Mouse (Mus musculus) urinary bladder, postnatal 14 days (tissue): Measurements from ENCODE around the gene Eri3.

Experiments
- DNase-seq: peaks from one replicate; pipeline ENCODE4 v3.0.0; 2021; ENCODE audit warnings: low spot score

Gene Eri3

GRCm38 (mm10) chr4:117577579-117577978 is 27.4 kb downstream of the Eri3 start:
- DNase-seq: no peak

DNA sequence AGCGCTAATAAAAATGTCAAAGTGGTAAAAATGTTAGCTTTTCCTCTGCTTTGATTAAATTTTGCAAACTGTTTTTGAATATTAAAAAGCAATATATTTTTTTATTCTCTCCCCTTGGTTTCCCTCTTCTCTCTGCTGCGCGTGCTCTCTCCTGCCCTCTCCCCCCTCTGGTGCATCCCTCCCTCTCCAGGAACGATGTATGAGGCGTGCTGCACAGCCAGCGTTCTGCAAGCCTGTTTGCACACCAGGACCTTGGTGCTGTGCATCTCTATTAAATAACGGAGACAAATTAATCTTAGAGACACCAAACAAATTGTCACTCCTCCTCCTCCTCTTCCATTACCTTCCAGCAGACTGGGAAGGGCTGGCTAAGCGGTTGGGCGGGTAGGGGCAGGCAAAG is 31.5 kb downstream of the Eri3 start:
- no peak for DNase-seq

DNA sequence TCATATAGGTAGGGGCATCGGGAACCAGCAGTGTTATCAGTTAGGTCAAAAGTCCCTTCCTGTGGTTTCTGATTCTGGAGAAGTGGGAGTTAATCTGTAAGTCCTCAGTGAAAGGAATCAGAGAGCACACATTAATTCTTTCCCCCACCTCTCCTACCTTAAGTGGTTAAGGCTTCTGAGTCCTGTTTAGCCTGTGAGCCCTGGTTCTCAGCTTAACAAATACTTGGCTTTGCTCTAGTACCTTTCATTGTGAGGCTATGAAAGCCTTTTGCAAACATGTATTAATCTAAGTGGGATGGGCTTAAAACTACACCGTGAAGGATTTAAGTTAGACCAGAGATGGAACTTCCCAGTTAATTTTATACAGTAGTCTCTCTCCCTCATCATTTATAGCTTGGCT is 35.8 kb downstream of the Eri3 start:
- DNase-seq: no peak

GRCm38 (mm10) chr4:117587447-117587846 is 37.3 kb downstream of the Eri3 start:
- no peak for DNase-seq

DNA sequence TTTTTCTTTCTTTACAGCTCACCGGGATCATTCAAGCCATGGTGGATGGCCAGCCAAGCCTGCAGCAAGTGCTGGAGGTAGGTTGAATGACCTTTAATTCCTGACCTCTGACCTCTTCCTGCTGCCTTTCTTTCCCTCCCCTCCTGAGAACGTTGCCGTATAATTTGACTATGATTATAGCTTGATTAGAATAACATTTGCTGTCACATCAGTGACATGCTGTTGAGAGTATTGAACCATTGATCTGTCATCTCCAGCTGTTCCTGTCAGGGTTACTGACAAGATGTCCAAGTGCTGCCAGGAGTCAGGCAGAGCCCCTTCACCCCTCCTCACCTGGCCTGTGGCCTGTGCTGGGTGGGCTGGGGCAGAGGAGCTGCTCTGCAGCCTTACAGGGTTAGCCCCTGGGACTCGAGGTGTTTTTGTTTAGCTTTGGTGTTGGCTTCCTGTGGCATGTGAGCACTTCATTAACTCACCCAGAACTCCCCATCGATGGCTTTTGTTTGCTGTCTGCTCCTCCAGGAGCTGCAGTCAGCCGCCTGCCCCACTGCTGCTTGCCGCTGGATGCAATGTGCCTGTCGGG is 39.0 kb downstream of the Eri3 start:
- no peak for DNase-seq

DNA sequence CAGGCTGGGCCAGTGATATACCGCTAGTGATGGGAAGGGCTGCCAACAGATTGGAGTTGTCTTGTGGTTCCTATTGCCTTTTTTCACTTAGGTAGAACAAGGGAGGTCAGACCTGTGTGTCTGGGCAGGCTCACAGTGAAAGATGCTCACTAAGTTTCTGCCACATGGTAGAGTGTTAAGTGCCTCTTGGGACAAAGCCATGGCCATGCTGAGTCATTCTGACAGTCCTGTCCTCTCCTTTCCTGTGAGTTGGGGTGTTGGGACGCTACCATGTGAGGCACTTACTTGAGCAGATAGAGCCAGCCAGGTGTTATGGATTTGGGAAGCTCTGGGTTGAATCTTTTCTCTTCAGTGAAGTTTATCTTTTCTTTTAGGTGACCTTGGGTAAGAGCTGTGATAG is 40.6 kb downstream of the Eri3 start:
- no peak for DNase-seq

GRCm38 (mm10) chr4:117592206-117592605 is 42.0 kb downstream of the Eri3 start:
- no peak for DNase-seq

DNA sequence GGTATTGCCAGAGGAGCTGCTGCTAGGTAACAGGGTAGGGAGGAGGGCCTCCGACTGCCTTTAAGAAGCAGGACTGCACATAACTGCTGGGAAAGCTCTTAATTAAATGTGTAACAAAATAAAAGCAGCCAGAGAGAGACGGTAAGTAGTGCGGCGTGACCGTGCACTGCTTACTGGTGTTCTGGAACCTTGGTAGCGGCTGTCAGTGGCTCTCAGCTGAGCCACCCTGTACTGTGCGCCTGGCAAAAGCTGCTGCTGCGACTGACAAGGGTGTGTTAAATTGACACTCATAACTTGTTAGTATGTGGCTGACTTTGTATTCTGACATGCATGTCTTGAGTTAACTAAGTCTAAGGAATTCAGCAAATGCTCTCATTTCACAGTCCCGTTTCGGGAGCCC is 45.1 kb downstream of the Eri3 start:
- DNase-seq: no peak

GRCm38 (mm10) chr4:117599986-117600565 is 49.9 kb downstream of the Eri3 start:
- no peak for DNase-seq

DNA sequence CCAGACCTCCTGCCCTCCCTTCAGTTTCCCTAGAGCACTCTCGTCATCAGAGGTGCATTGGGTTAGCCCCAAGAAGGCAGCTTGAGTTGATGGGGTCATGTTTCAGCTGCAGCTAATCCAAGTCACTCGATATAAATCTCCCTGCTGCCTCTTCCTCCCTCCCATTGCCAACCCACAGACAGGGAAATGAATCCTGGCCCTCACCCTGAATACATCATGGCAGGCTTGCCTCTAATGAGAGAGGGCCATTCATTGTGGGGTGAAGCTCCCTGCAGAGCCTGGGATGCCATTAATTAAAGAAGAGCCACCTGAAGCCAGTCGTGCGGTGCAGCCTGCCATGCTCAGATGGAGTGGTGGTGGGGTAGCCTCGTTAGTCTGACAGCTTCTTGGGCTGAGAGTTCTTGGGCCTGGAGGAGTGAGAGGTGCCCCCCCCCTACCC is 51.2 kb downstream of the Eri3 start:
- DNase-seq: no peak

GRCm38 (mm10) chr4:117605099-117605953 is 55.2 kb downstream of the Eri3 start:
- no peak for DNase-seq

DNA sequence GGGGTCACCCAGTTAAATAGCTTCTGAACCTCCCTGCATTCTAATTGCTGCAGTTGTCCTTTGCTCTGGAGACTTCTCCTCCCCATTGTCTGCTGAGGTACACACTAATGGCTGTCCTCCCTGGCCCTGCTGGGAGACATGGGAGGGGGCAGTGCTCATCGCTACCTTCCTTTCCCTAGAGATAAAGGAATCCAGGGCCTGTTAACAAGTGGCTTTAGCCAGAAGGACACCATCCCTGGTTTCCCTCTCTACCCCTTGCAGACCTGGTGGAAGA is 55.7 kb downstream of the Eri3 start:
- no peak for DNase-seq

- no peak for DNase-seq
These were observed 56.9 kb downstream of the Eri3 start for GRCm38 (mm10) chr4:117606831-117607610.

DNA sequence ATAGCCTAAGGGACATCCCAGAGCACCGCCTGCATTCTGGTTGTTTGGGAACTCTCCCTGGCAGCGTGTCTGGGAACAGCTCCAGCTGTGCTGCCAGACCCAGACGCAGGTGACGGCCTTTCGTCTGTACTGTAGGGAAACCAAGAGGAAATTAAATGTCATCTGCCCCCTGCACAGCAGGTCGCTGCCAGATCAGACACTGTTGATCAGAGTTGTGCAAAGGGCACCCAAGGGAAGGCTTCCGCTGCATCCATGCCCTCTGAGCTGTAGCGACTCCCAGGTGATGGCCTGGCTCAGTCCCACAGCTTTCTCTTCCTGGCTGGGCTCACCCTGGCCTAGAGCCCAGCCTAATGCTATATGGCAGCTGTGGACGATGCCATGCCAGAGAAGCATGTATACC is 58.1 kb downstream of the Eri3 start:
- DNase-seq: peak; percentile 32

DNA sequence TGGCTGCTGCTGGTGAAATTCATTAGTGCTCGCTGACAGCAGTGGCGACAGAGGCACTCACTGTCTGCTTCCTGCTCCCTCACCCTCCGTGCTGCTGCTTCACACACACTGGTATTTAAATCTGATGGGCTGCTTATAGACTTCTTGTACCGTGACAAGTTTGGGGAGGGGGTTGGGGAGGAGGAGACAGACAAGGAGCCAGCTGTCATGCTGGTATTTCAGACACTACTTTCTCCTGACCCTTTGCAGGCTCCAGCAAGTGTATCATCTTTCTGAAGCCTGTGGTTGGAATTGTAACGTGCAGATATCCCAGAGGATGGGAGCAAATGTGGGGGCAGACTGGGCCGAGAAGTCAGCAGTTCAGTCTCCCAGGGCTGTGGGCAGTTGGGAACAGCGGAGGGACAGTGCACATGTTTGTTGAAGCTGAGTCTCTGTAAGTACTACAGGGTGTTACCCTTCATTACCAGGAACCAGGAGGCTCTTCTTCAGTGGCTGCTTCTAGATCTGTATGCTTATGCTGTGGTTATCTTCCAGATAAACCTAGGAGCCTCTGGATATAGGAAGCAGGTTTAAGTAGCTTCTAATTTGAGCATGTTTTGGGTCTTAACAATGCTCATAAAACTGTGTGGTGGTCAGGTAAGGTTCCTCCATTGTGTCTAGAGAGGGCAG is 59.3 kb downstream of the Eri3 start:
- no peak for DNase-seq

- no peak for DNase-seq
These were observed 61.2 kb downstream of the Eri3 start for GRCm38 (mm10) chr4:117611385-117611784.

DNA sequence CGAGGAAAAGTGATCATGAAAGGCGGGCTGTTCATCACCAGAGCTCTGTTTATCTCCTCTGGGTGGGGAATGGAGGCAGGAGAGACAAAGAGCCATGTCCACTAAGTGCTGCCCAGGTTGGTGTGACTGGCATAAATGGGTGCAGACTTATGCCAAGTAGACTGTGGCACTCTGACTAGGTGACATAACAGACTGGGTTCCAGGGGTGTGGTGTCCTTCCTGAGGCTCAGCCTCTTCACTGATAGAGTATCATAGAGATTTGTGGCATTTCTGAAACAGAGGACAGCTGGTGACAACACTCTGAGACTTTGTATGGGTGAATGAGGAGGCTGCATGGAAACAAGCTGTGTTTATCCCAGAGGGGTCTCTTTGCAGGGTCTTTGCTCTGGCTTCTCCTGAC is 61.6 kb downstream of the Eri3 start:
- DNase-seq: no peak

- no peak for DNase-seq
These were observed 62.5 kb downstream of the Eri3 start for GRCm38 (mm10) chr4:117612713-117613112.

GRCm38 (mm10) chr4:117613153-117613773 is 63.1 kb downstream of the Eri3 start:
- no peak for DNase-seq

GRCm38 (mm10) chr4:117616600-117616999 is 66.4 kb downstream of the Eri3 start:
- no peak for DNase-seq

DNA sequence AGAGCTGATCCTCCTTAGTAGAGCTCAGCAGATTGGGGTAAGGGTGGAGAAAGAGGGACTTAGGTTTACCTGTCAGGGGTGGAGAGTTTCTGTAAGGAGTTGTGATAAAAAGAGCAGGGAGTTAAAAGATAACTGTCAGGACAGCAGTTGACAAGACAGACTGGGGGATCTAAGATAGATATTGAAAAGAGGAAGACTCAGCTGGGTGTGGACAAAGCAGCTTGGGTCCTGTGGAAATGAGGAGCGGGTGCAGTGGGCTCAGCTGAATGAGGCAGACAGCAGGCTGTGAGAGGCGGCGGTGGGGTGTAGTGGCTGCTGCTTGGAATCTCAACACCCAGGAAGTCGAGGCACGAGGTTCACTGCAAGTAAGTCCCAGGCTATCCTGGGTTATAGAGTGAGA is 72.1 kb downstream of the Eri3 start:
- no peak for DNase-seq

DNA sequence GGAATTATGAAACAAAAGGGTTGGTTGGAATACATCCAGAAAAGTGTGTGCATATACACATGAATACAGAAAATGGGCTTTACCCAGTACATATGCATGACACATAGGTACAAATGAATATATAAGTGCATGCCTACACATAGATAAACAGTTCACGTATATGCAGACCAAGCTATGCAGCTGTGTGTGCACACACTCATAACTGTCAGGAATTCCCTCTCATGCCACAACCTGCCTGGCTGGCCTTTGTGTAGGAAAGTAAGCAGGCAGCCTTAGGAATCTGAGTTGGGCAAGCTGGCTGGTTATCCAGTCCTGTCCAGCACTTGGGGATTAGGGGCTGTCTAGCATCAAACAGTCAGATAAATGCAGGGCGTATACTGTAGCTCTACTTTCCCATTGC is 72.9 kb downstream of the Eri3 start:
- peak; percentile 52 for DNase-seq
